Mouse (Mus musculus): ENCODE data around the gene Exoc6b. TPM values are rescaled to one million over a fixed set of nuclear protein-coding genes. Genes with fewer than 3 reads are reported as not detected.

Exoc6b gene
- polyA plus RNA-seq, 1 experiment from 2014 or later, result 32.5 TPM

DNA sequence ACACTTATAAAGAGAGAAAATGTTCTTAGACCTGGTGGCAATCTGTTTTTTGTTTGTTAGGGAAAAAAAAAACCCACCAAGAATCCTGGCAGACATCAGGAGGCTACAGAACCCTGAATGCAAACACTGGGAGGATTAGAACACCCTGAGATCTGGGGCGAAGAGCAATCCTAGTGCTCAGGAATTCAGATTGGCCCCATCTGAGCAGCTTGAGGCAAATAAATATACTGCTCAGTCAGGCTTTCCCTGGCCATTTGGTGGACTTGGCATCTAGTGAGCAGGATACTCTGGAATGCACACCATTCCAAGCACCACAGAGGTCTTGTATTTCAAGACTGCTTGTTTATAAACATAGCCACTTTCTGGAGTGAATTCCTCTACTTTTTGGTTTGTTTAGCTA lies 412.2 kb downstream of the Exoc6b start:
- no peak overlapping the region for H3K4me2 ChIP-seq (replicated peaks; ENCODE audit: low read depth, low read length)
- ATAC-seq (ENCODE audit: low FRiP score, low TSS enrichment), result no peak
- no peaks in the 10 kb centered on the region for H3K27me3 ChIP-seq (ENCODE audit: control insufficient read depth, insufficient read depth, low read length)
- no peaks in the 10 kb centered on the region for H3K4me1 ChIP-seq (ENCODE audit: control insufficient read depth, insufficient read depth, low read length)
- no peaks in the 10 kb centered on the region for H3K9me3 ChIP-seq (ENCODE audit: control insufficient read depth, low read length)
- no peak overlapping the region for H3K9ac ChIP-seq (ENCODE audit: low read depth, low read length)
- no peak overlapping the region for H3K27ac ChIP-seq (ENCODE audit: low read depth, low read length)
- no peak overlapping the region for H3K4me3 ChIP-seq (ENCODE audit: low read length)
- WGBS, result 54% methylated on average over 1 of the region's 1 CpGs
- H3K36me3 ChIP-seq (ENCODE audit: control insufficient read depth, insufficient read depth, low read length), result no peaks in the 10 kb centered on the region

DNA sequence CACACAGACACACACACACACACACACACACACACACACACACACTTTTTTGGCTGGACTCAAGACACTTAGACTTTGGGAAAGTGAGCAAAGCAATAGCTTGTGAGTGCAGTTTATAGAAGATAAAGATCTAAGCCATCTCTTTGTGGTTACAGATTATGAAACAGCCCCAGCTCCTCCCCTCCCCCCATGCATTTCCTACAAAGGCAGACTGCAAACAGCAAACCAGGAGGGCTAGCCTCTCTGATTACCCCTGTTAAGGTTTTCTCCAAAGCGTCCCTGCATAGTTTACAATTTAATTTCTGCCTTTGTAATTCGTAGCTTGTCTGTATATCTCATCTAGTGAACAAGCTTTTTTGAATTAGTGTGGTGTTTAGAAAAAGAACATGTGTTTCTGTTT lies 412.6 kb downstream of the Exoc6b start:
- no peak overlapping the region for H3K4me2 ChIP-seq (replicated peaks; ENCODE audit: low read depth, low read length)
- no peaks in the 10 kb centered on the region for H3K27me3 ChIP-seq (ENCODE audit: control insufficient read depth, insufficient read depth, low read length)
- H3K27ac ChIP-seq (ENCODE audit: low read depth, low read length), result no peak overlapping the region
- no peak overlapping the region for H3K4me3 ChIP-seq (ENCODE audit: low read length)
- H3K9me3 ChIP-seq (ENCODE audit: control insufficient read depth, low read length), result no peaks in the 10 kb centered on the region
- H3K4me1 ChIP-seq (ENCODE audit: control insufficient read depth, insufficient read depth, low read length), result no peaks in the 10 kb centered on the region
- no peak for ATAC-seq (ENCODE audit: low FRiP score, low TSS enrichment)
- no peak overlapping the region for H3K9ac ChIP-seq (ENCODE audit: low read depth, low read length)
- no peaks in the 10 kb centered on the region for H3K36me3 ChIP-seq (ENCODE audit: control insufficient read depth, insufficient read depth, low read length)
- 33% methylated on average over 2 of the region's 2 CpGs for WGBS

DNA sequence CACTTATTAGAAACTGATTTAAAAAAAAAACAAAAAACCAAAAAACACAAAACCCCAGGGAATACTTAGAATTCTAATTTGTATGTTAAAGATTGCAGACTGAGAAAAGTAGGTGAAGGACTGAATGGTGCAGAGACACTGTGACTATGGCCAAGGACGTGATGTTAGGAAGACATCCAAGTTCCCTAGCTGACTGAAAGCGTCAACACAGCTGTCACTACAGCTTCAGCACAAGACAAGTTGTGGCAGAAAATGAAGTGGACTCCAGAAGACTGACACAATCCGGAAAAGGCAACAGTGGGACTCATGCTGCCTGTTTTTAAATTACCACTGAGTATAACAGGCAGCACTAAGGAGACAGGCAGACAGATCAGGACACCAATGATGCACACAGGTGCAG lies 417.4 kb downstream of the Exoc6b start:
- H3K4me3 ChIP-seq (ENCODE audit: low read length), result no peak overlapping the region
- ATAC-seq (ENCODE audit: low FRiP score, low TSS enrichment), result no peak
- H3K4me2 ChIP-seq (replicated peaks; ENCODE audit: low read depth, low read length), result no peak overlapping the region
- H3K4me1 ChIP-seq (ENCODE audit: control insufficient read depth, insufficient read depth, low read length), result no peaks in the 10 kb centered on the region
- H3K9ac ChIP-seq (ENCODE audit: low read depth, low read length), result no peak overlapping the region
- H3K27me3 ChIP-seq (ENCODE audit: control insufficient read depth, insufficient read depth, low read length), result no peaks in the 10 kb centered on the region
- 92% methylated on average over 3 of the region's 3 CpGs for WGBS
- H3K27ac ChIP-seq (ENCODE audit: low read depth, low read length), result no peak overlapping the region
- H3K36me3 ChIP-seq (ENCODE audit: control insufficient read depth, insufficient read depth, low read length), result no peaks in the 10 kb centered on the region
- no peaks in the 10 kb centered on the region for H3K9me3 ChIP-seq (ENCODE audit: control insufficient read depth, low read length)

DNA sequence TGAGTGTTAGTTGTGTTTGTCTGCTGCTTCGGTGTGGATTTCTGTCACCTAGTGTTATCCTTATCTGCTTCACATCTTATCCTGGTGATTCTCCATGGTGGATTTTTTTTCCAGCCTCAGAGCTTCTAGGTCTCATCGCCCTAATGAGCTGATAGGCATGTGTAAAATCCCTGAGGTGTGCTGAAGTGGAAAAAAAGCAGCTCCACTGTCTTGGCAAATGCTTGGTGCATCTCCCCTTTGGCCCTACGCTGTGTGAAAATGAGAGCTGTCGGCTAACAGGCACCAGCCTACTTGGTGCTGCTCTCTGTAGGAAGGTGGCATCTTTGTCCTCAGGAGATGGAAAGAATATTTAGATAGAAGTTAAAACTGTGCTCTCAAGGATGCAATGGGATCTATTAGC lies 422.1 kb downstream of the Exoc6b start:
- H3K27me3 ChIP-seq (ENCODE audit: control insufficient read depth, insufficient read depth, low read length), result no peaks in the 10 kb centered on the region
- H3K4me2 ChIP-seq (replicated peaks; ENCODE audit: low read depth, low read length), result no peak overlapping the region
- no peak overlapping the region for H3K9ac ChIP-seq (ENCODE audit: low read depth, low read length)
- no peaks in the 10 kb centered on the region for H3K9me3 ChIP-seq (ENCODE audit: control insufficient read depth, low read length)
- no peak overlapping the region for H3K4me3 ChIP-seq (ENCODE audit: low read length)
- H3K27ac ChIP-seq (ENCODE audit: low read depth, low read length), result no peak overlapping the region
- no peaks in the 10 kb centered on the region for H3K4me1 ChIP-seq (ENCODE audit: control insufficient read depth, insufficient read depth, low read length)
- 59% methylated on average over 4 of the region's 4 CpGs for WGBS
- ATAC-seq (ENCODE audit: low FRiP score, low TSS enrichment), result no peak
- no peaks in the 10 kb centered on the region for H3K36me3 ChIP-seq (ENCODE audit: control insufficient read depth, insufficient read depth, low read length)

DNA sequence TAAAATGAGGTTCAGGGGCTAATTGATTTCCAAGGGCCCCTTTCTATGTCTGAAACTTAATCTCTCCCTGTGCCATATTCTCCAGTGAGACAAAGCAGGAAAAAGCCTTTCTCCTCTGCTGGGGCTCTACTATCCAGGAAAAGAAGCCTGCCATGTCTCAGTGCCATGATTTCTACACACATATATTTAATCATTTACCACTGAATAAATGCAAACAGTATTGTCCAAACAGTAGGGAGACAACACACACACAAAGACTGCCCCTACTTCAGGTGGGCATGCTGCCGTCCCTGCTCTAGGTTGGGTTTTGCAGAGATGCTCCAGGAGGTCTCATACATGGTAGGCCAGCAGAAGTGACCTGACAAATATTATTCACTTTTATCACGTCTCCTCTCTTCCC lies 422.6 kb downstream of the Exoc6b start:
- H3K27ac ChIP-seq (ENCODE audit: low read depth, low read length), result no peak overlapping the region
- no peaks in the 10 kb centered on the region for H3K9me3 ChIP-seq (ENCODE audit: control insufficient read depth, low read length)
- no peak for ATAC-seq (ENCODE audit: low FRiP score, low TSS enrichment)
- WGBS, result 59% methylated on average over 2 of the region's 2 CpGs
- H3K4me3 ChIP-seq (ENCODE audit: low read length), result no peak overlapping the region
- H3K9ac ChIP-seq (ENCODE audit: low read depth, low read length), result no peak overlapping the region
- peaks cover 2% of the 10 kb centered on the region; the same call in 1 of the 2 replicates for H3K4me1 ChIP-seq (ENCODE audit: control insufficient read depth, insufficient read depth, low read length)
- no peaks in the 10 kb centered on the region for H3K27me3 ChIP-seq (ENCODE audit: control insufficient read depth, insufficient read depth, low read length)
- H3K4me2 ChIP-seq (replicated peaks; ENCODE audit: low read depth, low read length), result no peak overlapping the region
- no peaks in the 10 kb centered on the region for H3K36me3 ChIP-seq (ENCODE audit: control insufficient read depth, insufficient read depth, low read length)

DNA sequence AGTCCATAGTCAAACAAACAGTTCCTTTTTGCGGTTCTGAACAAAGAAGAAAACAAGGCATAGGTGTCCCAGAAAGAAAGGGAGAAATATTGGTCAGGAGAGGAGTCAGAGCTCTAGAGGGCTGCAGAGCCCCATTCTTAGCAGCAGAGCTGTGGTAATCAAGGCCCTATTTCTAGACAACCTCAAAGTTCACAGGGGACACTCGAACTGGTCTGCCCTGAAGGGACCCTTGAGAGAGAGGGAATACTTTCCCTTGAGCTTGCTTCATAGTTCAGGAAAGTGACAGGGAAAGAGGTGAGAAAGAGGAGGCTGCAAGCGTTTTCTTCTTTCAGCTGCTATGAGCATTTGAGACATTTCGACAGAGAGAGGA lies 428.3 kb downstream of the Exoc6b start:
- Histone ChIP-seq H3K36me3 (ENCODE audit: control insufficient read depth, insufficient read depth, low read length) (no peaks in the 10 kb centered on the region), H3K4me1 (ENCODE audit: control insufficient read depth, insufficient read depth, low read length) (peaks cover 22% of the 10 kb centered on the region), H3K9ac (ENCODE audit: low read depth, low read length) (peak overlapping the region; percentile 23; the same call in 1 of the 2 replicates), H3K27ac (ENCODE audit: low read depth, low read length) (peak overlapping the region; percentile 76), H3K4me2 (replicated peaks; ENCODE audit: low read depth, low read length) (no peak overlapping the region), H3K9me3 (ENCODE audit: control insufficient read depth, low read length) (no peaks in the 10 kb centered on the region), H3K27me3 (ENCODE audit: control insufficient read depth, insufficient read depth, low read length) (no peaks in the 10 kb centered on the region), H3K4me3 (ENCODE audit: low read length) (no peak overlapping the region)
- ATAC-seq (ENCODE audit: low FRiP score, low TSS enrichment), result no peak; the same call in 1 of the 2 replicates
- WGBS, result 34% methylated on average over 4 of the region's 4 CpGs

DNA sequence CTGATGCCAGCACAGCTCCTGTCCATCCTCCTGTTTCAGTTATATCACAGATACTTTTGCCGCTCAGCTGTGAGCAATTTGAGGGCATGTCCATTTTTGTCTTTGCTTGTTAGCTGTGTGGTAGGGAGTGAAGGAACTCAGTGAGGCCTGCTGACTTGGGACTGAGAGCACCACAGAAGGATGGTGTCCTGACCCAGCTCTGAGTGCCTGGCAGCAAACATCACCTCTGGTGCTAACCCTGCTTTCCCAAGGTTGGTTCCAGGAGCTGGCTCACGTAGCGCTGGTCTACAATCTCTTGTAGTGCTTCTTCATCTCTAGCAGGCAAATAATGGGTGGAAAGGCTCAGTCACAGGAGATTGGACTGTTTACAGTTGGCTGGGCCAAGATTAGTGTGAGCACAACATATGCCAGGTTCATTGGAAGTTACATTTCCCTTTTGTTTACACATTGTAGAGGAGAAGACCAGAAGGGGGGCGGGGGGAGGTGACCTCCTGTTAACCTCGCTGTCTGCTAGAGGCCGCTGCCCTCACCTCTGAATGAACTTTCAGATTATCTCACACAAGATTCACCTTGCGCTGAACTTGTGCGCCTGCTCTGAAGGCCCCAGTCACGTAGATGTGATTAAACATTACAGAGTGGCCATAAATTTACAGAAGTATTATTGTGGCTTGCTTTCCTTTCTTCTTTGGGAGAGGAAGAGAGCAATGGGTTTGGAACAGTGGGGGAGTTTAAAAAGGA lies 428.8 kb downstream of the Exoc6b start:
- Histone ChIP-seq H3K27me3 (ENCODE audit: control insufficient read depth, insufficient read depth, low read length) (no peaks in the 10 kb centered on the region), H3K27ac (ENCODE audit: low read depth, low read length) (peak overlapping the region; percentile 76), H3K36me3 (ENCODE audit: control insufficient read depth, insufficient read depth, low read length) (no peaks in the 10 kb centered on the region), H3K4me1 (ENCODE audit: control insufficient read depth, insufficient read depth, low read length) (peaks cover 22% of the 10 kb centered on the region), H3K9me3 (ENCODE audit: control insufficient read depth, low read length) (no peaks in the 10 kb centered on the region), H3K4me3 (ENCODE audit: low read length) (no peak overlapping the region), H3K4me2 (replicated peaks; ENCODE audit: low read depth, low read length) (no peak overlapping the region), H3K9ac (ENCODE audit: low read depth, low read length) (peak overlapping the region; percentile 23; the same call in 1 of the 2 replicates)
- 17% methylated on average over 9 of the region's 9 CpGs for WGBS
- peak; percentile 88 for ATAC-seq (ENCODE audit: low FRiP score, low TSS enrichment)

DNA sequence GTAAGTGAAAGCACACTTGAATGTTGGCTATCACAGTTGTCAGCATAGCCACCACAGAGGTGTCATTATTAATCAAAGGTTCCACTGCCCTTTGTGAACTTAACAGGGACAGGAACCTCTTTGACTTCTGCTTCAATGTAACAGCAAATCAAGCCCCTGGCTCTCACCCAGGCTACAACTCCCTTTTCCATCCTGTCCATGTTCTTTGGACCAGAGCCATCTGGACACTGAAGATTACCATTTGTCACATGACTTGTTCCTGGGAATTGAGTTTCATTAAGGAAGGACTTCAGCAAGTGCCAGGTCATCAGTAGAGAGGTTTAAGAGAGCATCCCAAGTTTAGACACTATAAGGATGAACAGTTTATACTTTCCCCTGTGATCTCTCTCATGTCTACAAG lies 431.1 kb downstream of the Exoc6b start:
- H3K27me3 ChIP-seq (ENCODE audit: control insufficient read depth, insufficient read depth, low read length), result no peaks in the 10 kb centered on the region
- no peak overlapping the region for H3K4me3 ChIP-seq (ENCODE audit: low read length)
- H3K4me1 ChIP-seq (ENCODE audit: control insufficient read depth, insufficient read depth, low read length), result peaks cover 22% of the 10 kb centered on the region
- H3K9ac ChIP-seq (ENCODE audit: low read depth, low read length), result no peak overlapping the region
- no peaks in the 10 kb centered on the region for H3K36me3 ChIP-seq (ENCODE audit: control insufficient read depth, insufficient read depth, low read length)
- no peak for ATAC-seq (ENCODE audit: low FRiP score, low TSS enrichment)
- no peaks in the 10 kb centered on the region for H3K9me3 ChIP-seq (ENCODE audit: control insufficient read depth, low read length)
- no peak overlapping the region for H3K4me2 ChIP-seq (replicated peaks; ENCODE audit: low read depth, low read length)
- no peak overlapping the region for H3K27ac ChIP-seq (ENCODE audit: low read depth, low read length)

DNA sequence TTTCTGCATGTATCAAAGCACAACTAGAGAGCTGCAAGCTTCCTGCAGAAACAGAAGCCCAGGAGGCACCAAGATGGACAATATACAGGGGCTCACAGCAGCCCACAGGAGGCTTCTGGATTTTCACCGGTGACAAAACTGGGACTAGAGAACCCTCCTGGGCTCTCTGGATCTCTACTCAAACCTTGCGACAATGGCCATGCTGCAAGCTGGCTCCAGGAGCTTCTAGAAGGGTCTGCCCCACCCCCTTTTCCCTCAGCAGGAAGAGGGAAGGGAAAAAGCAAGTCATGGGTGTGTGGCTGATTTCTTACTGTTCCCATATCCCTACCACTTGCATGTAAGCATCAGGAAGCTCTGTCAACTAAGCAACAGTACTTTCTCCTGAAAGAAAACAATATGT lies 437.7 kb downstream of the Exoc6b start:
- no peak for ATAC-seq (ENCODE audit: low FRiP score, low TSS enrichment)
- WGBS, result 85% methylated on average over 2 of the region's 2 CpGs
- no peak overlapping the region for H3K4me3 ChIP-seq (ENCODE audit: low read length)
- H3K27me3 ChIP-seq (ENCODE audit: control insufficient read depth, insufficient read depth, low read length), result no peaks in the 10 kb centered on the region
- H3K36me3 ChIP-seq (ENCODE audit: control insufficient read depth, insufficient read depth, low read length), result no peaks in the 10 kb centered on the region
- no peak overlapping the region for H3K9ac ChIP-seq (ENCODE audit: low read depth, low read length)
- H3K27ac ChIP-seq (ENCODE audit: low read depth, low read length), result no peak overlapping the region
- H3K9me3 ChIP-seq (ENCODE audit: control insufficient read depth, low read length), result no peaks in the 10 kb centered on the region
- H3K4me1 ChIP-seq (ENCODE audit: control insufficient read depth, insufficient read depth, low read length), result no peaks in the 10 kb centered on the region
- H3K4me2 ChIP-seq (replicated peaks; ENCODE audit: low read depth, low read length), result no peak overlapping the region

All from kidney, embryonic 14.5 days (tissue).